Mouse (Mus musculus) myocyte (in vitro differentiated cells): ENCODE measurements at regions not wholly inside any gene's neighbourhood (a gene's known extent, or its start where the extent isn't known, plus 50 kb on each side); places are given as distances from the start of the nearest gene placed in this dataset.

ENCODE experiments used
- E2F4 ChIP-seq: IDR thresholded peaks from one replicate; pipeline ENCODE4 v1.6.1; 2011; ENCODE audit warnings: mild to moderate bottlenecking, control low read depth, moderate library complexity; ENCODE audit not compliant: insufficient read depth
- MAX ChIP-seq: IDR thresholded peaks from one replicate; pipeline ENCODE4 v1.6.1; 2011; ENCODE audit warnings: low read depth, mild to moderate bottlenecking, control low read depth
- MYOD1 ChIP-seq, 3 experiments: IDR thresholded peaks; one replicate each; pipeline ENCODE4 v1.6.1; 2011; ENCODE audit warnings: control low read depth in 2 of 3, low read depth in 2 of 3, mild to moderate bottlenecking in 2 of 3, moderate library complexity in 1 of 3; ENCODE audit not compliant: insufficient read length in 2 of 3, control insufficient read depth in 1 of 3
- MYOG ChIP-seq, 3 experiments: IDR thresholded peaks; one replicate each; pipeline ENCODE4 v1.6.1; 2011; ENCODE audit warnings: control low read depth in 2 of 3, low read depth in 2 of 3, mild to moderate bottlenecking in 2 of 3; ENCODE audit not compliant: insufficient read length in 2 of 3, control insufficient read depth in 1 of 3, insufficient read depth in 1 of 3
- POLR2A ChIP-seq: IDR thresholded peaks from one replicate; pipeline ENCODE4 v1.6.1; 2011; ENCODE audit warnings: low read depth, mild to moderate bottlenecking, control low read depth, moderate library complexity; ENCODE audit not compliant: insufficient read length
- POLR2AphosphoS2 ChIP-seq: IDR thresholded peaks from one replicate; pipeline ENCODE4 v1.6.1; 2011; ENCODE audit warnings: low read depth, control low read depth; ENCODE audit not compliant: insufficient read length
- TCF12 ChIP-seq: IDR thresholded peaks from one replicate; pipeline ENCODE4 v1.6.1; 2011; ENCODE audit warnings: mild to moderate bottlenecking, control low read depth; ENCODE audit not compliant: poor library complexity, insufficient read depth, severe bottlenecking
- USF1 ChIP-seq: IDR thresholded peaks from one replicate; pipeline ENCODE4 v1.6.1; 2011; ENCODE audit warnings: low read depth, mild to moderate bottlenecking, control low read depth, moderate library complexity

GRCm38 (mm10) chr2:108913967-108914366 is 366.6 kb upstream of the Kif18a start:
- no peak for TF ChIP-seq POLR2A
- no peak for TF ChIP-seq MYOD1 (IDR thresholded peaks at IDR 0.05; ENCODE audit: control insufficient read depth in 1 of 3, insufficient read length in 2 of 3, low read depth in 2 of 3)
- TF ChIP-seq POLR2AphosphoS2 = no peak
- no peak for TF ChIP-seq MYOG (IDR thresholded peaks at IDR 0.05; ENCODE audit: control insufficient read depth in 1 of 3, insufficient read depth in 1 of 3, insufficient read length in 2 of 3, low read depth in 2 of 3)
- no peak for TF ChIP-seq USF1
- TF ChIP-seq MAX = no peak
- no peak for TF ChIP-seq E2F4
- no peak for TF ChIP-seq TCF12
